Mouse (Mus musculus): ENCODE measurements around the gene Pde4c. TPM values are rescaled to one million over a fixed set of nuclear protein-coding genes. Genes with fewer than 3 reads are reported as not detected.

The Pde4c gene
- total and polyA plus RNA-seq, 3 experiments = 0.65 to 3.0 TPM; not detected in 1

DNA sequence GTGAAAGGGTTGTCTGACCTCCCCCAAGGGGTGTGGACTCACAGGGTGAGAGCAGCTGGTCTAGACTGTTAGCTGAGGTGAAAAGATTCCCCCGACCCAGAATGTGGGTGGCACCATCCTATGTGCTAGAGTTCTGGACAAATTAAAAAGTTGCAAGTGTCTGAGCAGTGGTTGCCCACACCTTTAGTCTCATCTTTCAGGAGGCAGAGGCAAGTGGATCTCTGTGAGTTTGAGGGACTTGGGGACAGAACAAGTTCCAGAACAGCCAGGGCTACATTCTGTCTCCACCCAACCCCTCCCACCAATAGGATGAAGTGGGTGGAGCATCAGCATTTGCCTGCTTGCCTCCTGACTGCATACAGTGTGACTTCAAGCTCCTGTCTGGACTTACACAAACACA, 38.6 kb downstream of the Pde4c start:
- DNase-seq (ENCODE audit: low read depth, low spot score) = peak; percentile 81
- Histone ChIP-seq H3K36me3 (ENCODE audit: control insufficient read depth in 1 of 2, insufficient read depth in 2 of 2, low read length in 2 of 2) (peaks cover 0 to 23% of the 10 kb centered on the region in 2 experiments; a peak in 2 of 4 replicates), H3K79me2 (ENCODE audit: control insufficient read depth, insufficient read depth, low read length, poor library complexity) (peaks cover 11% of the 10 kb centered on the region), H3K4me1 (ENCODE audit: control insufficient read depth in 1 of 2, insufficient read depth in 2 of 2, low read length in 2 of 2) (peaks cover 12 to 34% of the 10 kb centered on the region in 2 experiments), H3K9ac (ENCODE audit: control insufficient read depth, low read depth, low read length, poor library complexity, severe bottlenecking) (peak overlapping the region; percentile 83; the same call in 1 of the 2 replicates), H3K4me3 (ENCODE audit: control insufficient read depth in 1 of 2, insufficient read depth in 1 of 2, low read depth in 2 of 2, low read length in 2 of 2) (no peak overlapping the region), H3K9me3 (replicated peaks; ENCODE audit: insufficient read depth, low read length) (no peaks in the 10 kb centered on the region), H3K27me3 (ENCODE audit: control insufficient read depth in 1 of 2, insufficient read depth in 2 of 2, low read length in 2 of 2) (no peaks in the 10 kb centered on the region), H3K27ac (ENCODE audit: control insufficient read depth, low read depth, low read length) (peak overlapping the region; percentile 83)
- peak; percentile 49 for TF ChIP-seq SIN3A (IDR thresholded peaks at IDR 0.05; ENCODE audit: low read length)
- TF ChIP-seq CHD1 (IDR thresholded peaks at IDR 0.05; ENCODE audit: low read depth, low read length) = no peak
- no peak for TF ChIP-seq MEF2A (IDR thresholded peaks at IDR 0.05; ENCODE audit: extremely low read depth, insufficient replicate concordance, low read depth, low read length, poor library complexity, severe bottlenecking)
- TF ChIP-seq HCFC1 (IDR thresholded peaks at IDR 0.05; ENCODE audit: low read depth, low read length) = no peak
- no peak for TF ChIP-seq USF1 (IDR thresholded peaks at IDR 0.05; ENCODE audit: low read depth, low read length)
- TF ChIP-seq ZC3H11A (IDR thresholded peaks at IDR 0.05; ENCODE audit: low read depth, low read length) = no peak
- peak; percentile 26; the same call in 1 of the 2 replicates for TF ChIP-seq MXI1 (IDR thresholded peaks at IDR 0.05; ENCODE audit: low read depth, low read length)
- TF ChIP-seq MAFK (IDR thresholded peaks at IDR 0.05; ENCODE audit: borderline replicate concordance, low read depth, low read length) = no peak
- no peak for TF ChIP-seq ZNF384 (IDR thresholded peaks at IDR 0.05; ENCODE audit: low read depth, low read length)
- no peak for TF ChIP-seq USF2 (IDR thresholded peaks at IDR 0.05; ENCODE audit: borderline replicate concordance in 1 of 2, insufficient read depth in 1 of 2, low read depth in 1 of 2, low read length in 2 of 2)
- no peak for TF ChIP-seq GABPA (IDR thresholded peaks at IDR 0.05; ENCODE audit: low read depth, low read length)
- TF ChIP-seq RAD21 (IDR thresholded peaks at IDR 0.05; ENCODE audit: low read depth, low read length) = no peak
- TF ChIP-seq TCF12 (IDR thresholded peaks at IDR 0.05; ENCODE audit: low read depth, low read length) = 0 out of 2 replicates have a peak, but pooled peaks have one; percentile 14
- 0 out of 2 replicates have a peak, but pooled peaks have one; percentile 22 for TF ChIP-seq ELF1 (IDR thresholded peaks at IDR 0.05; ENCODE audit: low read depth, low read length)
- TF ChIP-seq BHLHE40 (IDR thresholded peaks at IDR 0.05; ENCODE audit: borderline replicate concordance, low read depth, low read length) = no peak
- TF ChIP-seq NELFE (IDR thresholded peaks at IDR 0.05; ENCODE audit: low read depth, low read length) = peak; percentile 35; the same call in 1 of the 2 replicates
- no peak for TF ChIP-seq CTCF (IDR thresholded peaks at IDR 0.05 in 2 of 3, conservative IDR thresholded peaks at IDR 0.05 in 1 of 3; ENCODE audit: control insufficient read depth in 1 of 3, insufficient read depth in 1 of 3, low read depth in 2 of 3, low read length in 3 of 3, poor library complexity in 1 of 3, severe bottlenecking in 1 of 3)
- TF ChIP-seq POLR2AphosphoS2 (IDR thresholded peaks at IDR 0.05; ENCODE audit: low read length) = no peak
- TF ChIP-seq POLR2A (IDR thresholded peaks at IDR 0.05; ENCODE audit: control insufficient read depth in 1 of 2, insufficient read depth in 1 of 2, low read depth in 1 of 2, low read length in 2 of 2, poor library complexity in 1 of 2) = peak in 1 of 2 experiments; percentile 40; a peak in 1 of 4 replicates
- TF ChIP-seq ZMIZ1 (IDR thresholded peaks at IDR 0.05; ENCODE audit: low read depth, low read length) = peak; percentile 40; the same call in 1 of the 2 replicates
- TF ChIP-seq CHD2 (IDR thresholded peaks at IDR 0.05; ENCODE audit: low read length) = no peak; the same call in 1 of the 2 replicates
- peak; percentile 22; the same call in 1 of the 2 replicates for TF ChIP-seq NRF1 (IDR thresholded peaks at IDR 0.05; ENCODE audit: insufficient read depth, low read depth, low read length, poor library complexity, severe bottlenecking)
- peak; percentile 58; the same call in 1 of the 2 replicates for TF ChIP-seq MAX (IDR thresholded peaks at IDR 0.05; ENCODE audit: low read length)
- no peak for TF ChIP-seq MYB (IDR thresholded peaks at IDR 0.05; ENCODE audit: low read depth, low read length)
- TF ChIP-seq TAL1 (IDR thresholded peaks at IDR 0.05; ENCODE audit: low read length) = no peak
- 0 out of 2 replicates have a peak, but pooled peaks have one; percentile 50 for TF ChIP-seq MAZ (IDR thresholded peaks at IDR 0.05; ENCODE audit: low read depth, low read length)
- 0 out of 2 replicates have a peak, but pooled peaks have one; percentile 21 for TF ChIP-seq ZKSCAN1 (IDR thresholded peaks at IDR 0.05; ENCODE audit: low read depth, low read length)
- no peak for TF ChIP-seq MYC (IDR thresholded peaks at IDR 0.05; ENCODE audit: low read depth, low read length)
- no peak for TF ChIP-seq RCOR1 (IDR thresholded peaks at IDR 0.05; ENCODE audit: low read depth, low read length)
- TF ChIP-seq UBTF (IDR thresholded peaks at IDR 0.05; ENCODE audit: borderline replicate concordance, insufficient read depth, low read depth, low read length) = no peak
